Mouse (Mus musculus): ENCODE results near the gene R3hdm2.

Gene R3hdm2

GRCm38 (mm10) chr10:127420676-127421353 lies 40.7 kb downstream of the R3hdm2 start:
- peak in 1 of 2 experiments; percentile 67 for DNase-seq (ENCODE audit: inconsistent age in 2 of 2, low spot score in 1 of 2)

GRCm38 (mm10) chr10:127422047-127422446 lies 41.9 kb downstream of the R3hdm2 start:
- peak; percentile 69 to 85 for DNase-seq (ENCODE audit: inconsistent age in 2 of 2, low spot score in 1 of 2)

GRCm38 (mm10) chr10:127425794-127426193 lies 45.7 kb downstream of the R3hdm2 start:
- no peak for DNase-seq (ENCODE audit: inconsistent age in 2 of 2, low spot score in 1 of 2)

DNA sequence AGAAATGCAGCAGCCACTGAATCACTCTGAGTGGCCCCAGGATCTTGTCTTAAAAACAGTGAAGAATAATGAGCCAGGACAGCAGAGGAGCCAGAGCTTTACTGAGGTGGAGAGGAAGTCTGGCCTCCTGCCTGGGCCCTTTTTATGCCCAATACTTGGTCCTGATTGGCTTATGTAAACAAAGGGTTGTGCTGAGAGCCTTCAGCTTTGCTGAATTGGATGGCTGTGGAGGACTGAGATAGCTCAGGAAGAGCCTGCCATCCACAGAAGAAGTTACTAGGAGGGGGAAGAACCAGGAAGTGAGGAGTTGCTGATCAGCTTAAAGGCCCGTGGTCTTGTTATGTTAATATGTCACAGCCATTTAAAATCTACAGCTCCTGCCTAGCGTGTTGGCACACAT lies 46.5 kb downstream of the R3hdm2 start:
- peak in 1 of 2 experiments; percentile 54 for DNase-seq (ENCODE audit: inconsistent age in 2 of 2, low spot score in 1 of 2)

DNA sequence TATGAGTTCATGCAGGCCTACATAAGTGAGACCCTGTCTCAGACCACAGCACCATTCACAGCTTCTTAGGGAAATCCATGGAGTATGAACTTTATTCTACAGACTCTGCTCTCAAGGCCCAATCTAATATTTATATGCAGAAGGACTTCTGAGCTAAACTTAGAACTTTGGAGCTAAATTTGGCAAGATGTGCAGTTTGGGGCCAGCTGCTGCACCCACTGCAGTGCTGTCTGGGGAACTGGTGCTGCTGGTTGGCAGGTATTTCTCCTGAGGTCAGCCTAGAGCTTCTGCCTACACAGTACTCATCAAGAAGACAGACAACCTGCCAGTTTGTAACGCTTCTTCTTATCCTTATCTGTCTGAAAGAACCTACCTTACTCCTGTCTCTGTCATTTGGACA lies 47.0 kb downstream of the R3hdm2 start:
- DNase-seq (ENCODE audit: inconsistent age in 2 of 2, low spot score in 1 of 2) = no peak

DNA sequence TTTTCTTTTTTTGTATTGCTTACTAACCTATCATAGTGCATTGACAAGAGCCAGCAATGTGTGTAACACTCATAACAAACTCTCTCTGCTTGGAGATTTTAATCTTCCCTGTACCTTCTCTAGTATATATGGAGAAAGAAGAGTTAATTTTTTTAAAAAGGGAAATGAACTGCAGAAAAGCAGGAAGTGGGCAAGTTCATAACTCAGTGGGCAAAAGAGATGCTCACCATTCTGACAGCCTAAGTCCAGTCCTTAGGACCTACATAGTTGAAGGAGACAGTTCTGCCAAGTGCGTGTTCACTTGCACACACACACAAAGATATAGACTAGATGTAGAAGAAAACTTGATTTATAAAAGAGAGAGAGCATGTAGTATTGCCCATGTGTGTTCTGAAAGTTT lies 47.9 kb downstream of the R3hdm2 start:
- no peak for DNase-seq (ENCODE audit: inconsistent age in 2 of 2, low spot score in 1 of 2)

DNA sequence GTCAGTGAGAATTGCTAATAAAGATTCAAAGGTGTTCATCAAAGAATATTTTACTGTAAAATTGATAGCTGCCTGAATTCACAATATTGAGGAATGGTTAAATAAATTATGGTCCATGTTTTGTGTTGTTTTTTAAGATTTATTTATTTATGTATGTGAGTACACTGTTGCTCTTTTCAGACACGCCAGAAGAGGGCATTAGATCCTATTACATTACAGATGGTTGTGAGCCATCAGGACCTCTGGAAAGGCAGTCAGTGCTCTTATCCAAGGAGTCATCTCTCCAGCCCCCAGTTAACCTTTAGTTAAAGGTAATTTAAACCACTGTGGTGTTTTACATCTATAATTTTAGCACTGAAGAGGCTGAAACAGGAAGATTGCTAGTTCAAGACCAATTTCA lies 49.4 kb downstream of the R3hdm2 start:
- DNase-seq (ENCODE audit: inconsistent age in 2 of 2, low spot score in 1 of 2) = no peak

DNA sequence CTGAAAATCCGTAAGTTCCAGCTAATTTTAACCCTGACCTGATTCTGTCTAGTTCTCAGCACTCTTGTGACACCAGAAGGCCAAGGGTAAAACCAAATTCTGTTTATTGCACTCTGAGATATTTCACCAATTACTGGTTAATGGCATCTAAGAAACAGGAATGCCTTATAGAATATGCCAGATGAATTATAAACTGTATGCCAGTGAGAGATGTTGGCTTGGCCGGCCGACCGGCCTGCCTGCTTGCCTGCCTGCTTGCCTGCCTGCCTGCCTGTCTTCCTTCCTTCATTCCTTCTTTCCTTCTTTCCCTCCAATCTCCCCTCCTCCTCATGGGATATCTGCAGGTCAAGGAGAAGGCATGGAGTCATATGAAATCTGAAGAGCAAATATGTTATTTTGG lies 52.3 kb downstream of the R3hdm2 start:
- DNase-seq (ENCODE audit: inconsistent age in 2 of 2, low spot score in 1 of 2) = peak in 1 of 2 experiments; percentile 78

DNA sequence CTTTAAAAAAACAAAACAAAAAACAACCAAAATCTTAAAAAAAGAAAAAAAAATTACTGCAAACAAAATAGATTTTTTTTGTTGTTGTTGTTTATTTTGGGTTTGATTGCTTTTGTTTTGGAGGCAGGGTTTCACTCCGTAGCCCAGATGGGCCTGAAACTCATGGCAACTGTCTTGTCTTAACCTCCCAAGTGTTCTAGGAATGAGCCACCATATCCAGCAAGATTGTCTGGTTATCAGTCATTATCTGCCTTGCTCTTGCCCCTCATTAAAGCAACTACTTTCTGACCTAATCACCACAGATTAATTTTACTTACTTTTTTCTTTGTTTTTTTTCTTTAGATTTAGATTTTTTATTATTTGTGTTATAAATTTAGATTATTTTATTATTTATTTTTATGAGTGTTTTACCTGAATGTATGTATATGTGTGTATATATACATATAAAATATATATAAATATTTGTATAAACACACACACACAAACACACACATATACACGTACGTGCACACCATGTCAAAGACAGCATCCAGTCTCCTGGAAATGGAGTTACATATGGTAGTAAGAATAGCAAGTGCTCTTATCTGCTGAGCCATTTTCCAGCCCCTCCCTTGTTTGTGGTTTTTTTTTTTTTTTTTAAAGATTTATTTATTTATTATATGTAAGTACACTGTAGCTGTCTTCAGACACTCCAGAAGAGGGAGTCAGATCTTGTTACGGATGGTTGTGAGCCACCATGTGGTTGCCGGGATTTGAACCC lies 57.4 kb downstream of the R3hdm2 start:
- DNase-seq (ENCODE audit: inconsistent age in 2 of 2, low spot score in 1 of 2) = no peak

- no peak for DNase-seq (ENCODE audit: inconsistent age in 2 of 2, low spot score in 1 of 2)
Measured at GRCm38 (mm10) chr10:127453701-127454100, 73.6 kb downstream of the R3hdm2 start.

DNA sequence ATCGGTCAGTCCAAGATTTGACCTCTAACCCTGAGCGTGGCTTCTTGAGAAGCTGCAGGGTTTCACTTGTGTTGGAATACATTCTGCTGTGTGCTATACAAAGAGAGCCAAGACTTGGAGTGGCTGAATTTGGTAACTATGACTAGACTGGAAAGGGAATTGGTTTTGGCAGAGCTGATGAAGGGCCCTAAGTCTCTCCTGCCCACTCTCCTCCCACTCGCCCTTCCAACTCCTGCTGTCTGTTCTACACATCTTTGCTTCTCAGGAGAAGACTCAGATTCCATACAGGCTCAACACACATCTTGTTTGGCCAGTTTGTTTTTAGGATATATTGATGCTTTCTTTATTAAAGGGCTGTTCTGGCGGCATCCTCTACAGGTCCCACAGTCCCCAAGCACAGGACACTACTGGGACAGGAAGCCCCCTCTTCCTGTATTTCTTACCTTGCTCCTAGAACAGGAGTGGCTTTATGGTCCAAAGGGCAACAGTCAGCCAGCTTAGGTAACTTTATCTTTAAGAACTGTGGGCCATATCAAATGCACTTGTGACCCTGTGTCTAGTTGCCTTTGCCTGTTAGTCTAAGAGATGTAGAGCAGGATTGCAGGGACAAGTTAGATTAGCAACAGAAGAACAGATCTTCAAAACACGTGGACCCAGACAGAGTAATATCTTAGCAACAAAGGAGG lies 82.4 kb downstream of the R3hdm2 start:
- DNase-seq (ENCODE audit: inconsistent age in 2 of 2, low spot score in 1 of 2) = no peak

DNA sequence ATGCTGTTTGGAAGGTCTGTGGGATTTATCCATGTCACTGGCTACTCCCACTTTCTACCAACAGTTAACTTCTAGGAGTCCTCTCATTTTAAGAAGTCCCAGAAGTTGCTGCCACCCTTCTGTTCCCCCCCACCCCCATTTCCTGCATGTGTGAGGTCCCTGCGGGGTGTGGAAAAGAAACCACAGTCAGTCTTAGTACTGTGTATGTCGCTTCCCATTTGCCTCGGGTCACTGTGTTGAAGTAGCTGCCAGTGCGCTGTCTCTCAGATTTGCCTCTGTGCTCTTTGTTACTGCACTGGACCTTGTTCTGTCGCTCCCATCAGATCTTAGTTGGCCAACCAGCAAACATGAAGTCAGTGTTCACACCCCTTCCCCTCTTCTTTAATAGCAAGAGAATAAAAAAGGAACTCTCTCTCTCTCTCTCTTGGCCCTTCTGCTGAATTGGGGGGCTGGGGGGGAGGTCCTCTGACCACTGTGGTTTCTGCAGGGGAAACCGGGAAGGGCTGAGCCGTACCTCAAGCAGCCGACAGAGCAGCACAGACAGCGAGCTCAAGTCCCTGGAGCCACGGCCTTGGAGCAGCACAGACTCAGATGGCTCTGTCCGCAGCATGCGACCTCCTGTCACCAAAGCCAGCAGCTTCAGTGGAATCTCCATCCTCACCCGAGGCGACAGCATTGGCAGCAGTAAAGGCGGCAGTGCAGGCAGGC lies 91.3 kb downstream of the R3hdm2 start:
- no peak for DNase-seq (ENCODE audit: inconsistent age in 2 of 2, low spot score in 1 of 2)

GRCm38 (mm10) chr10:127472722-127473121 lies 92.6 kb downstream of the R3hdm2 start:
- no peak for DNase-seq (ENCODE audit: inconsistent age in 2 of 2, low spot score in 1 of 2)

DNA sequence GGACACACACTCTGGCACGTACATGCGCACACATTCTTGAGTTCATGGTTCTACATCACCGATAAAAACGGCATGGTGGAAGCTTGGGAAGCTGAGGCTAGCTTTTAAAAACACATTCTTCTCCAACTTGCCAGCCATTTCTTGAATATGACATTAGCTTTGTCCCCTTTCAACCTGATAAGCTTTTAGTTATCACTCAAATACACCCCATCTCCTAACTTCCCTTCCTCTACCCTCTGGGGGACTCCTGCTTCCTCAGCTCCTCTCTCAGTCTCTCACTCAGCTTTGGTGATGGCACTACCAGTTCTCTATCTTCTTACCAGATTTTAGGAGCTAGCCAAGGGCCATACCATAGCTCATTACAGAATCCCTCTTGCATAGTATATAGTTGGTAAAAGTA lies 95.0 kb downstream of the R3hdm2 start:
- no peak for DNase-seq (ENCODE audit: inconsistent age in 2 of 2, low spot score in 1 of 2)

DNA sequence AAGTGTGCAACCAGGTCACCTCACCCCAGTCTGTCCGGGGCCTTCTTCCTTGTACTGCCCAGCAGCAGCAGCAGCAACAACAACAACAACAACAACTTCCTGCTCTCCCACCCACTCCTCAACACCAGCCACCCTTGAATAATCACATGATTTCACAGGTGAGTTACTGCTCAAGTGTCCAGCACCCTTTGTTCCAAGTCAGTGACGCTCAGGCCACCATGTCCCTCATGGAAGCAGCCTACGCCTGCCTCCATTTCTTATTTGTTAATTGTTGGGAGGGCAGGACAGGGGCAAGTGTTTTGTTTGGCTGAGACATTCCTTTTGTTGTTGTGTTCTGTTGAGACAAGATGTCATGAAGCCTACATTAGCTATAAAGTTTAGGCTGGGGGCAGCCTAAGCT lies 96.4 kb downstream of the R3hdm2 start:
- no peak for DNase-seq (ENCODE audit: inconsistent age in 2 of 2, low spot score in 1 of 2)

DNA sequence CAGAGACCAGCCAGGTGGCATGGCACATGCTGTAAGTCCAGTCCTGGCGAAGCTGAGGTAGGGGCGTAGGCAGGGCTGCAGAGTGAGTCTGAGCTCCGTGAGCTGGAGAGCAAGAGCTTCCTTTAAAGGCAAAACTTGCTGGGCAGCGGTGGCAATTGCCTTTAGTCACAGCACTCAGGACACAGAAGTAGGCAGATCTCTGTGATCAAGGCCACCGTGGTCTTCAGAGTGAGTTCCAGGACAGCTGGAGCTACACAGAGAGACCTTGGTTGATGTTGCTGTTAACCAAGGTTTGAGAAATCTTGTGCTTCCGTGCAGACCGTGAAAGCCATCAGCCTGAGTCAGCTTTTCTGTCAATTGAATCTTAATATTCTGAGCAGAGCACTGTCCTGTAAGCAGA lies 97.2 kb downstream of the R3hdm2 start:
- peak; percentile 73 to 83 for DNase-seq (ENCODE audit: inconsistent age in 2 of 2, low spot score in 1 of 2)

DNA sequence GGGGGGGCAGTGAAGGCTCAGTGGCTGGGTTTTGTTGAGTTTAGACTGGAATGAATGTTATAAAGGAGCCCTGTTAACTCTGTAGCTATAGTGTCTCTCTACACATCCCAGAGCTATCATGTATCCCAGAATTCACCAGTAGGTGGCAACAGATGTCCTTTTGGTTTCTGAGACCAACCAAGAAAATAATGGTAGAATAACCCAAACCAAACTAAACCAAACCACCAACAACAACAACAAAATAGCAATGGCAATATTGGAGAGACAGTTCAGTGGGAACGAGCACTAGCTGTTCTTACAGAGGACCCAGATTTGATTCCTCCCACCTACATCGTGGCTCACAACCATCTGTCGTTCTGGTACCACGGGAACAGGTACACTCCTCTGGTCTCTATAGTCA lies 99.0 kb downstream of the R3hdm2 start:
- DNase-seq (ENCODE audit: inconsistent age in 2 of 2, low spot score in 1 of 2) = peak in 1 of 2 experiments; percentile 78

- DNase-seq (ENCODE audit: inconsistent age in 2 of 2, low spot score in 1 of 2) = peak; percentile 82 to 90
Measured at GRCm38 (mm10) chr10:127480833-127481813, 101.0 kb downstream of the R3hdm2 start.

DNA sequence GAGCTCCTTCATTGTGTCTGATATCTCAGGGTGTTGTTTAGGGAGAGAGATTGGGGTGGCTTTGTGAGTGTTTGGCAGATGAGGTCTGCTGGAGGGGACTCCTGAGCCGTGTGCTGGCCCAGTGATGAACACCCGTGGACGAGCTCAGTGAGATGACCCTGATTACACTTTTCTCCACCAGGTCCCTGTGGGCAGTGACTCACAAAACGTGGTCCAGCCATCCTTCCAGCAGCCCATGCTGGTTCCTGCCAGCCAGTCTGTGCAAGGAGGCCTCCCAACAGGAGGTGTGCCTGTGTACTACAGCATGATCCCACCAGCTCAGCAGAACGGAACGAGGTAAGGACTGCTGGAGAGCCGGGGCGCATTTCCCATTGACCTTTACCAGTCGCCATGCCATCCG lies 105.1 kb downstream of the R3hdm2 start:
- DNase-seq (ENCODE audit: inconsistent age in 2 of 2, low spot score in 1 of 2) = no peak

GRCm38 (mm10) chr10:127488856-127489255 lies 108.7 kb downstream of the R3hdm2 start:
- DNase-seq (ENCODE audit: inconsistent age in 2 of 2, low spot score in 1 of 2) = no peak
